Mouse (Mus musculus): ENCODE results near the gene Mum1. TPM values are rescaled to one million over a fixed set of nuclear protein-coding genes. Genes with fewer than 3 reads are reported as not detected.
A peak's percentile ranks its signal among the peaks of the same experiment; 100 is the strongest.
"Not testable (repeated sequence)": the region's sequence is repeated elsewhere in the genome, so short reads cannot be mapped to it uniquely, and the experiment has no call there.

The Mum1 gene
- total RNA-seq, 1 experiment from 2014 or later: 47.5 TPM

GRCm38 (mm10) chr10:80242607-80243006, 16.4 kb downstream of the Mum1 start:
- ATAC-seq (replicated peaks in 1 of 2; ENCODE audit: insufficient read depth in 1 of 2, low FRiP score in 2 of 2, low TSS enrichment in 1 of 2, low read depth in 1 of 2, poor library complexity in 2 of 2, severe bottlenecking in 2 of 2): no peak; a peak in 1 of 4 replicates

DNA sequence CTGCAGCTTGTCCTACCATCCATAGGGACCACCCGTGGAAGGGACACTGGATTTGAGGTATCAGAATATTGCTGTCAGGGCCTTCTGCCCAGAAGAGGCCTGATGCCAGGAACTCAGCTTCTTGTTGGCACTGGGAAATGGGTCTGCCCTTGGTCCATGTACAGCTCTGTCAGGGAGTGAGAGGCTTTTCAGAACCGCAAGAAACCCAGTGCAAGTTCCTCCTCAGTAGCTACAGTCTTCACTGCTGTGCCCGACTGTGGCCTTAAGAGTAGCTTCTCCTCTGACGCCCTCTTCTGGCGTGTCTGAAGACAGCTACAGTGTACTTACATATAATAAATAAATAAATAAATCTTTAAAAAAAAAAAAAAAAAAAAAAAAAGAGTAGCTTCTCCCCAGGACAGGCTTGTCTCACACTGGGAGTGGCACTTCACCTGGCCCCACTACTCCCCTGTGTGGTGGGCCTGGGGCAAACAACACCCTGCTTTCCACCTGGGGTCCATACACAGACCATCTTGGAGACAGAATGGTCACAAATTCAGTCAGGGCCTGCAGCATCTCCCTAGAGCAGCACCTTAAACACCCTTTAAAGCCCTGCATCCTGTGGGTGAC, 18.7 kb downstream of the Mum1 start:
- ATAC-seq (replicated peaks in 1 of 2; ENCODE audit: insufficient read depth in 1 of 2, low FRiP score in 2 of 2, low TSS enrichment in 1 of 2, low read depth in 1 of 2, poor library complexity in 2 of 2, severe bottlenecking in 2 of 2): no peak

GRCm38 (mm10) chr10:80245600-80245999, 19.4 kb downstream of the Mum1 start:
- ATAC-seq (replicated peaks in 1 of 2; ENCODE audit: insufficient read depth in 1 of 2, low FRiP score in 2 of 2, low TSS enrichment in 1 of 2, low read depth in 1 of 2, poor library complexity in 2 of 2, severe bottlenecking in 2 of 2): peak; percentile 40 to 48; a peak in 2 of 4 replicates

- no peak for ATAC-seq (replicated peaks in 1 of 2; ENCODE audit: insufficient read depth in 1 of 2, low FRiP score in 2 of 2, low TSS enrichment in 1 of 2, low read depth in 1 of 2, poor library complexity in 2 of 2, severe bottlenecking in 2 of 2)
Measured at GRCm38 (mm10) chr10:80247849-80248248, 21.6 kb downstream of the Mum1 start.

GRCm38 (mm10) chr10:80248437-80248836, 22.2 kb downstream of the Mum1 start:
- not testable (repeated sequence) for ATAC-seq (replicated peaks in 1 of 2; ENCODE audit: insufficient read depth in 1 of 2, low FRiP score in 2 of 2, low TSS enrichment in 1 of 2, low read depth in 1 of 2, poor library complexity in 2 of 2, severe bottlenecking in 2 of 2)

GRCm38 (mm10) chr10:80248971-80249640, 22.9 kb downstream of the Mum1 start, which contains the start of gene Ndufs7:
Gene Ndufs7, plus strand, starts transcription at chr10:80249121.
- ATAC-seq (replicated peaks in 1 of 2; ENCODE audit: insufficient read depth in 1 of 2, low FRiP score in 2 of 2, low TSS enrichment in 1 of 2, low read depth in 1 of 2, poor library complexity in 2 of 2, severe bottlenecking in 2 of 2): peak; percentile 85 to 88

- no peak for ATAC-seq (replicated peaks in 1 of 2; ENCODE audit: insufficient read depth in 1 of 2, low FRiP score in 2 of 2, low TSS enrichment in 1 of 2, low read depth in 1 of 2, poor library complexity in 2 of 2, severe bottlenecking in 2 of 2)
Measured at GRCm38 (mm10) chr10:80250059-80250458, 23.8 kb downstream of the Mum1 start.

DNA sequence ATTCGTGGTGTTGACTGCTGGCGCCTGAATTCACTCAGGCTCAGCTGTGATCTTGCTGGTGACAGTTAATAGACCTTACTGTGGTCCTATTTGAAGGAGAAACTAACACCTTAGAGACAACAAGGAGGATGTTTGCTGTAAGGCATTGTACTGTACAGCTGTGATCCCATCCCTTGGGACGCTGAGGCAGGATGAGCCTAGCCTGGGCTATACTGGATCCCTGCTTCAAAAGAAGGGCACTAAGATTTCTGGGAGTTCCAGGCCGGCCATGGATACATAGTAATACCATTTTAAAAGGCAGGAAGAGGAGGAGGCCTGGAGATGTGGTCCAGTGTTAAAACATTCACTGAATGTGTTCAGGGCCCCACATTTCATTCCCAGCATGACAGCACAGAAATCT, 24.3 kb downstream of the Mum1 start:
- no peak for ATAC-seq (replicated peaks in 1 of 2; ENCODE audit: insufficient read depth in 1 of 2, low FRiP score in 2 of 2, low TSS enrichment in 1 of 2, low read depth in 1 of 2, poor library complexity in 2 of 2, severe bottlenecking in 2 of 2)

DNA sequence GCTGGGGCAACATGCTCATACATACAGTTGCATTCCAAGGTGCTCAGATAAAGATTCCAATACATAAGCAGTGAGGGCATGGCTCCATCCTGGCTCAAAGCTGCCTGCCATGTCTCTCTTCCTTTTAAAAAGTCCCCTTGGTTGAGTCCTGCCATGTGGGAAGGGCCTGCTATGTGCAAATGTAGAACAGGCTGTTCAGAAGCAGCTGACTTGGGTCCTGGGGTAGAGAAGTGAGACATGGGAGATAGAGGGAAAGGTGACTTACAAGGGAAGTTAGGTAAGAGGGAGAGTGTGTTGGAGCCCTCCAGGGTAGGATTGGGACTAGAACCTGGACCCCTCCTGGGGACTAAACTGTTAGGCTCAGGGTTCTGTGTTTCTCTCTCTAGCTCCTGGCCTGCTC, 25.8 kb downstream of the Mum1 start:
- ATAC-seq (replicated peaks in 1 of 2; ENCODE audit: insufficient read depth in 1 of 2, low FRiP score in 2 of 2, low TSS enrichment in 1 of 2, low read depth in 1 of 2, poor library complexity in 2 of 2, severe bottlenecking in 2 of 2): no peak

- no peak for ATAC-seq (replicated peaks in 1 of 2; ENCODE audit: insufficient read depth in 1 of 2, low FRiP score in 2 of 2, low TSS enrichment in 1 of 2, low read depth in 1 of 2, poor library complexity in 2 of 2, severe bottlenecking in 2 of 2)
Measured at GRCm38 (mm10) chr10:80252493-80253274, 26.4 kb downstream of the Mum1 start.

DNA sequence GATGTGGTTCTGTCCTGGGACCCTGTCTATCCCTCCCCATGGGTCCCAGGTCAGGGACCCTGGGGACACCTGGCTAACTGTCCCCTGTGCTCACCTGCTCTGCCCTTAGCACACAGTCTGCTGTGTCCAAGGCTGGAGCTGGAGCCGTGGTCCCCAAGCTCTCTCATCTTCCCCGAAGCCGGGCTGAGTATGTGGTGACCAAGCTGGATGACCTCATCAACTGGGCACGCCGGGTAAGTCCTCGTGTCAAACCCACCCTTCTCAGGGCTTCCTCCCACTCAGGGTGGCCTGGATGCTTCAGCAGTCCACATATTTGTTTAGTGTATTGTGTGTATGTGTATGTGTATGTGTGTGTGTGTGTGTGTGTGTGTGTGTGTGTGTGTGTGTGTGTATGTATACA, 27.3 kb downstream of the Mum1 start:
- no peak for ATAC-seq (replicated peaks in 1 of 2; ENCODE audit: insufficient read depth in 1 of 2, low FRiP score in 2 of 2, low TSS enrichment in 1 of 2, low read depth in 1 of 2, poor library complexity in 2 of 2, severe bottlenecking in 2 of 2)

GRCm38 (mm10) chr10:80254331-80255297, 28.4 kb downstream of the Mum1 start:
- ATAC-seq (replicated peaks in 1 of 2; ENCODE audit: insufficient read depth in 1 of 2, low FRiP score in 2 of 2, low TSS enrichment in 1 of 2, low read depth in 1 of 2, poor library complexity in 2 of 2, severe bottlenecking in 2 of 2): no peak

- no peak for ATAC-seq (replicated peaks in 1 of 2; ENCODE audit: insufficient read depth in 1 of 2, low FRiP score in 2 of 2, low TSS enrichment in 1 of 2, low read depth in 1 of 2, poor library complexity in 2 of 2, severe bottlenecking in 2 of 2)
Measured at GRCm38 (mm10) chr10:80255881-80256535, 29.8 kb downstream of the Mum1 start.

DNA sequence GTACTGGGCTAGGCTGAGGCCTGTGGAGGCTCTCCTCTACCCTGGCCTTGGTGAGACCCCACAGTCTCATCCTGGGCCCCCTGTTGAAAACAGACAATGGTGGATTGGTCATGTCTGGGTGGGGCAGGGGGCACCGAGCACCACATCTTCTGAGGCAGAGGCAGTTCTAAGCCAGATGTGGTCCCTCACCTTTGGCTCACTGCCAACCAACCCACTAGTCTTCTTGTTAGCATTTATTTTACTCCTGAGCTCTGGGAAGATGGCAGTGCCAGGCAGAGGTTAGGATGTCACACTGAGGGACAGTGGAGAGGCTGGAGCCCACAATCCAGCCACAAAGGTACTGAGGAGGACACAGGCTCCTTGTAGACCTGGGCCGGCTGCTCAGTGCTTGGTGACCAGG, 31.7 kb downstream of the Mum1 start:
- no peak for ATAC-seq (replicated peaks in 1 of 2; ENCODE audit: insufficient read depth in 1 of 2, low FRiP score in 2 of 2, low TSS enrichment in 1 of 2, low read depth in 1 of 2, poor library complexity in 2 of 2, severe bottlenecking in 2 of 2)

GRCm38 (mm10) chr10:80258752-80259462, 32.7 kb downstream of the Mum1 start:
- ATAC-seq (replicated peaks in 1 of 2; ENCODE audit: insufficient read depth in 1 of 2, low FRiP score in 2 of 2, low TSS enrichment in 1 of 2, low read depth in 1 of 2, poor library complexity in 2 of 2, severe bottlenecking in 2 of 2): no peak

- ATAC-seq (replicated peaks in 1 of 2; ENCODE audit: insufficient read depth in 1 of 2, low FRiP score in 2 of 2, low TSS enrichment in 1 of 2, low read depth in 1 of 2, poor library complexity in 2 of 2, severe bottlenecking in 2 of 2): no peak
Measured at GRCm38 (mm10) chr10:80259463-80259805, 33.2 kb downstream of the Mum1 start.
